Mouse (Mus musculus): ENCODE results near the gene Gucy2c.

Gene Gucy2c

GRCm38 (mm10) chr6:136728144-136728543, 53.4 kb downstream of the Gucy2c start:
- DNase-seq (ENCODE audit: low spot score) = no peak

GRCm38 (mm10) chr6:136723171-136723570, 58.4 kb downstream of the Gucy2c start:
- DNase-seq (ENCODE audit: low spot score) = no peak

DNA sequence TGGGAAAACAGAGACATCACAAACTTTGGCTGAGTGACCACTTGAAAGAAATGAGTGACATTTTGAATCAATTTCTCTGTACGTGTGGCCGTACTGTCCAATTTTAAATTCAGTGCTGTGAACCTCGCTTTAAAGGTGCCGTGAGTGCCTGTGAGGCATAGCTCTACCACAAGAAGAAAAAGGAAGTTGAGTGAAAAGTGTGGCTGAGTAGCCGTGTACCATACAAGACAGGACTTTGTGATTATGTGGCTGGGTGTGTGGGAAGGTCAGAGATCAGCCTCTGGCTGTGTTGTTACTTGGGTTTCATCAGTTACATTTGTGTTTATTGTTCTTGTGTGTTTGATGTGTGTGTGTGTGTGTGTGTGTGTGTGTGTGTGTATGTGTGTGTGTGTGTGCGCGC, 59.0 kb downstream of the Gucy2c start:
- no peak for DNase-seq (ENCODE audit: low spot score)

DNA sequence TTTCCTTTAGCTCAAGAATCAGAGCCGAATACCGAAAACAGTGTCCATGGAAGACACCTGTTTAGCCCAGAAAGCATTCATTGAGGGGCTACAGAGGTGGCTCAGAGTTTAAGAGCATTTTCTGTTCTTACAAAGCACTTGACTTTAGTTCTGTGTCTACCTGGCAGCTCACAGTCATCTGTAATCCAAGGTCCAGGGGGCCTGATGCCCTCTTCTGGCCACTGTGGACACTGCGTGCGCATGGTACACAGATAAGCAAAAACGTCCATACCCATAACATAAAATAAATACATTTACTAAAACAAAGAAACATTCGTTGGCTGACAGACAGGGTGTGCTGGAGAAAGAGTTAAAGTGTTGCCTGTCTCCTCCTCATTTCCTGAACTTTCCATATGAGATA, 59.6 kb downstream of the Gucy2c start:
- DNase-seq (ENCODE audit: low spot score) = peak; percentile 21

DNA sequence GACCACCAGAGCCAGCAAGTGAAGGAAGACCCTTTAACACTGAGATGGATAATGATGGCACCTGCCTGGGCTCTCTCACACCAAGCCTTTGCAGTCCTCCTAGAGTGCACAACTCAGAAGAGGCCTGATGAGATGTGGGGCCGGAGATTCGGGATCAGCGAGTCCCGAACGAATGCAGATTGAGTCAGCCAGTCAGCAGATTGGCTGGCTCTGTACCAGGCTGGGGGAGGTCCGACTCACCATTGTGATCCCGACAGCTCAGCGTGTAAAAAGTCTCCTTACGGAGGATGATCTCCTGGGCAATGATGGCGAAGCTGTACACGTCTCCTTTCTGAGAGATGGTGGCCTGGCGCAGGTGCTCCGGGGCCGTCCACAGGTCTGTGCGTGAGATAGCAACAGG, 61.1 kb downstream of the Gucy2c start:
- no peak for DNase-seq (ENCODE audit: low spot score)

DNA sequence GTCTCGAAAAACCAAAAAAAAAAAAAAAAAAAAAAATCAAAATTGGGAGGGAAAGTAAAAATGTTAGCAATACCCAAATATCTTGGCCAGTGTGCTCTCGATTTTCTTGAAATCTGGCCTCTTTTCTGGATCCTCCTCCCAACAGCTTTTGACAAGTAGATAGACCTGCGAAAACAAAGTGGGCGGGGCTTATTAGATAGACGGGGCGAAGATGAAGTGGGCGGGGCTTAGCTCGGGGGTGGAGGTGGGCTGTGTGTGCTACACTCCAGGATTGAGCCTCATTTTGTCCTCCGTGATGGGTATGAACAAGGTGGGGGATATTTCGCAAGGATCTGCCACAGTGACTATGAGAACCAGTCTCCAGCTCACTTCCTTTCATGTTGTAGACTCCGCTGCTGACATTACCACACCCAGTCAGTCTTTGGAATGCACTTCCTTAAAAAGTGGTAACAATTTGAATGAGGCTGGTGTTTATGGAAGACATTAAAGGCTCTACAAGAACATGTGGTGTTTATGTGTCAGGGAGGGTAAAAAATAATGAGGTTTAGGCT, 65.6 kb downstream of the Gucy2c start:
- no peak for DNase-seq (ENCODE audit: low spot score)

GRCm38 (mm10) chr6:136714097-136714496, 67.5 kb downstream of the Gucy2c start:
- no peak for DNase-seq (ENCODE audit: low spot score)

DNA sequence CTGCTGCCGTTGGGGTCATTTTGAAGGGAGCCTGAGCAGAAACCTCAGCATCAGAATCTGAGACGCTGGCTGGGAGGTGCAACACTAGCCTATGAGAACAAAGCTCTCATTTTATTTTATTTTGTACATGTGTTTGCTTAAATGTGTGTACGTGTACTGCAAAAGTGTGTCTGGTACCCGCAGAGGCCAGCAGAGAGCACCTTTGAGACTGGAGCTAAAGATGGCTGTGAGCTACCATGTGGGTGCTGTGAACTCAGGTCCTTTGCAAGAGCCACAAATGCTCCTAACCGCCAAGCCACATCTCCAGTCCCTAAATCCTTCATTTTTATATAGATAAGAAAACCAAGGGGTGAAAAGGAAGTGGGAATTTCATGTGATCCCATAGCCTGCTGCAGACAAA, 71.2 kb downstream of the Gucy2c start:
- no peak for DNase-seq (ENCODE audit: low spot score)

DNA sequence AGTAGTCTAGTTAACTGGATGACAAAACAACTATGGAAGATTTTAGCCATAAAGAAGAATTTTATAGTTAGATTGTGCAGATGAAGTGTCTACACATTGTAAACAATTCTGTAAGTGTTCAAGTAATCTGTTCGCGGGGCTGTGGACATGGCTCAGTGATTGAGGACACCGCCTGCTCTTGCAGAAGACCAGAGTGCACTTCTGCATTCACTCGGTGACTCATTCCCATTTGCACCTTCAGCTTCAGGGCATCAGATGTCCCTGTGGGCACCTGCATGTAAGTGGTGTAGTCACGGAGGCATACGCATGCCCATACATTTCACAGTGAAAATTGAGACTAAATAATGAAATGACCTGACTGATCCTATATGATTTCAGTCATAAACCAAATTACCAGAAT, 73.0 kb downstream of the Gucy2c start:
- DNase-seq (ENCODE audit: low spot score) = no peak

GRCm38 (mm10) chr6:136701878-136702277, 79.7 kb downstream of the Gucy2c start:
- DNase-seq (ENCODE audit: low spot score) = no peak

DNA sequence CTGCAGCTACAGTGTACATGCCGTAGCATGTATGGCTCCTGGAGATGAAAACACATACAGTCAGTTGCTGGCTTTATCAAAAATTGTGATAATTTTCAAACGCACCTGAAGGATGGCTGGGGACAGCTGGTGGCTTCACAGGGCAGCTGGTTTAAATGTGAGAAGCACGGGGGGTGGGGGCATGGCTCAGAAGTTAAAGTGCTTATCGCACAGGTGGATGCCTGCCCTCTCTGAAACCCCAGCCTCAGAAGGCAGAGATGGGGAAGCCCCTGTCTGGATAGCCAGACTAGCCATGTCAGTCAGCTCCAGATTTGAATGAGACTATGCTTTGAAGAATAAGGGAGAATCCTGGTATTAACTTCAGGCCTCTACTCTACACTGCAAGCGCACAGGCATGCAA, 80.4 kb downstream of the Gucy2c start:
- no peak for DNase-seq (ENCODE audit: low spot score)

DNA sequence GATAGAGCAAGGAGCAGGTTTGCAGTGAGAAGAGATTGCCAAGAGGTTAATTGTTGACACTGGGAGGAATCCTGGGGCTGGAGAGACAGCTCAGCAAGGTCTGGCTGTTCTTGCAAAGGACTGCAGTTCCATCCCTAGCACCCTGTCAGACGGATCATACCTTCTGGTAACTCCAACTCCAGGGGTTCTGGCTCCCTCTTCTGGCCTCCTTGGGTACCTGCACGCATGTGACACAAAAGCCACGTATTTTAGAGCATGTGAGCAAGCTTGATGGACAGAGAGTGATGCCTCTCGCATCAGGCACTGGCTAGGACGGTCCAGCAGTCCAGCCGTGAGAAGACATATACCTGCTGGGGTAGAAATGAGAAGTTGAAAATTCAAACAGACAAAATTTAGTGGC, 90.3 kb downstream of the Gucy2c start:
- DNase-seq (ENCODE audit: low spot score) = no peak

DNA sequence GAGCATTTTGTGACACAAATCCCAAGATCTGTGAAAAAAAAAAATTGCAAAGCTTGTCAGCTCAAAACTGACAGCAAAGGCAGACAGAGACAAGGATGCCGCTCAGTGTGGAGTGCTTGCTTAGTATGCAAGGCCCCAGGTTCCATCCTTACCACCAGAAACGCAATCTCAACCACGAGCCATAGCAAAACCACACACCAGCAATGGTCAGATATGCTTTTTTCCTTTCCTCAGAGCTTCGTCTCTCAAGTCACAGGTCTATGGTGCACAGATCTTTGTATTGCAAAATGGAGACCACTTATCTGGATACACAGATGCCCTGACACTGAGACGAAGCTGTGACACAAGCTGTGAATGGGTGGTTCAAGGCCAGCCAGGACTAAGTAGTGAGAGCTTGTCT, 91.0 kb downstream of the Gucy2c start:
- no peak for DNase-seq (ENCODE audit: low spot score)

DNA sequence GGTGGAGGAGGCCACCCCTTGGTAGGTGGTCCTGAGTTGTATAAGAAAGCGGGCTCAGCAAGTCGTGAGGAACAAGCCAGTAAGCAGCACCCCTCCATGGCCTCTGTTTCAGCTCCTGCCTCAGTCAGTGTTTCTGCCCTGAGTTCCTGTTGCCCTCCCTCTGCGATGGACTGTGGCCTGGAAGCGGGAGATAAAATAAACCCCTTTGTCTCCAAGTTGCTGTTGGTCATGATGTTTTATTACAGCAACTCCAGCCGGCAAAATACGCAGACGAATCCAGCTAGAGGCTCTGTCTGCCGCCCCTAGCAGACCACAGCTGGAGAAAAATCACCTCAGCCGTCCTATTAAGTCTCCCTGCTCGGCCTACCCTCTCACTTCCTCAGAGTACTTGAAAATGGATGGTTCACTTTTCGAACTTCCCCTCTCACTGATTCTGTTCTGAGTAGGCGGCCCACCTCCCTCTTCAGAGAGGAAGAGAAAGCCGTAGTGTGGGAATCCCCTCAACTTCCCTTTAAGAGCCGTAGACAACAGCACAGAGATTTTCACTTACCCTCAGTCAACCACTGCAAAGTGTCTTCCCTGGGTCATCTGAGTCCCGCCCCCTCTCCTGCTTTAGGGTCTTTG, 91.7 kb downstream of the Gucy2c start:
- DNase-seq (ENCODE audit: low spot score) = no peak

DNA sequence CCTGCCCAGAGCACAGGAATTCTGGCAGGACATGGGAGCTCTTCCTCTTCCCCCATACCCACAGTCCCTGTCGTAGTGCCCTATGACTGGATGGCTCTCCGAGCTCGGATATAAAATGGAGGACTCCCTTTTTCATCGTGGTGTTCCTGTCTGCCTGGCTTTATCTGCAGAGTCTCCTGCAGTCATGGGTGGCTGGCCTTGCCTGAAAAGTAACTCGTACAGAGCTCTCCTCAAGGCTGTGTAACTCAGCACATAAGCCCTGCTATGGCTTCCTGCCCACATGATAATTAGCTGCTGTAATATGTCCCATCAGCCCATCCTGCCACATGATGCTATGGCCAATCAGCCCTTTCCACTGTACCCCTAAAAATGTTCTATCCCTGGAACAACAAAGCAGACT, 96.1 kb downstream of the Gucy2c start:
- DNase-seq (ENCODE audit: low spot score) = no peak

DNA sequence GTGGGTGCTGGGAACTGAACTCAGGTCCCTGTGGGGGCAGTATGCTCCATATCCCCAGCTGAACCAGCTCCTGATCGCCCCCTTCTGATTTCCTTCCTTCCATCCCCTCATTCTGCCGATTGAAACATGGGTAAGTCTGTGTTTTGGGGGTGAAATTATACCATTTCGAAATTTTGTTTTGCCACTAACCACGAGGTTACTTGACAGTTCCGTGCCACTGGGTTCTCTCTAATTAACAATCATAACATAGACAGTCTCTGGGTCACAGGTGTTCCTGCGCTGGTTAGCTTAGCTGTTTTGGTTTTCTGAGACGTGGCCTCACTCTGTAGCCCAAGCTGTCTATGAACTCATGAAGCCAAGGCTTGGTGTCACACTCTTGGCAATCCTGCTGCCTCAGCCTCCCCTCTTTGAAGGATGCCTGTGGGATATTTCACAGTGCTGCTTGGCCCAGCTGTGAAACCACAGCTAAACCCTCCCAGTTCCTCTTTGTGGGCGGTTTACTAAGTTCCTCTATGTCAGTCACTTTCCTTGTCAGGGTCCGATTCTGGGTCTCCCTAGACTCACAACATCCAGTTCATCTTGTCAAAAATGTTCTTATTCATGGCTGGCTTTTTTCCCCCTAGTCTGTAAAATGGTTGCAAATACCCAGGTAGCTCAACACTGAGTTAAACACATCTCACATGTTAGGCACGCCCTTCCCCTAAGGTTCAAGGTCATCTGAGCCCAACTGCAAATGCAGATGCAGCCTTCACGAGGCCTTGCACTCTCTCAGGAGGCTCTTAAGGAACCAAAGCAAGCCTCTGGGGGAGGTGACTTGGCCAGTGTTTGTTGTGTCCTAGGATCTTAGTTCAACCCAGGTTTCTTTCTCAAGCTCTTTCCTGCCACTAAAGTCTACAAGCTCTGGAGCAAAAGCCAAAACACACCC, 97.9 kb downstream of the Gucy2c start:
- DNase-seq (ENCODE audit: low spot score) = no peak

DNA sequence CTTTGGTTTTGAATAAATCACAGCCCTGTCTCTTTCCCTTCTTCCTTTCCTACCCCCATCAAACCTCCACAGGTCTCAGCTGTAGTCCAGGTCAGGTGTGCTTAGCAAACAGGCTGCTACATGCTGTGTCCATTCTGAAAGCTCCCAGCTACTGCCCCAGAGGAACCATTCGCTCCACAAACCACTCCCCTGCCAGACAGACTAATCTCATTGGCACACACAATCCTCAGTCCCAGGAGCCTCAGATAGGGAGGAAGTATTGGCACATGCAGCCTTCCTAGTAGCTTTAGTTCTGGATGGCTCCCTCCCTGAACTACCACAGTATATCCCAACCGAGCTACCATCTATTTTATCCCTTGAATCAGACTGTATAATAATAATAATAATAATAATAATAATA, 102.2 kb downstream of the Gucy2c start:
- DNase-seq (ENCODE audit: low spot score) = no peak

DNA sequence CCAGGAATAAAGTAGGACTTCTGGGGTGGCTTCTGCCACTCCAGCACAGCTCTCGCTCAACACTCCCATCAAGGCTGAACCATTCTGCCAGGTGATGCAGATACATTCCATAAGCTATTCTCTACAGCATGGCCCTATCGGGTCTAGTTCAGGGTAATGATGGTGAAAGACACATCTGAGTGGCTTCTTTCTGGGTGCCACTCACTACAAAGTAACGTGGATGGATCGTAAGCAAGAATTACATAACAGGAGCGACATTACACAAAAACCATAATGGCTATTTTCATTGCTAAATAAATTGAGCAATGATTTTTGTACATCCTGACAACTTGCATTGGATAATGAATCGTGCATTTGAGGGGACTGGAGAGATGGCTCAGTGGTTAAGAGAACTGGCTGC, 106.6 kb downstream of the Gucy2c start:
- DNase-seq (ENCODE audit: low spot score) = no peak

- DNase-seq (ENCODE audit: low spot score) = no peak
Measured at GRCm38 (mm10) chr6:136672467-136672866, 109.1 kb downstream of the Gucy2c start.

DNA sequence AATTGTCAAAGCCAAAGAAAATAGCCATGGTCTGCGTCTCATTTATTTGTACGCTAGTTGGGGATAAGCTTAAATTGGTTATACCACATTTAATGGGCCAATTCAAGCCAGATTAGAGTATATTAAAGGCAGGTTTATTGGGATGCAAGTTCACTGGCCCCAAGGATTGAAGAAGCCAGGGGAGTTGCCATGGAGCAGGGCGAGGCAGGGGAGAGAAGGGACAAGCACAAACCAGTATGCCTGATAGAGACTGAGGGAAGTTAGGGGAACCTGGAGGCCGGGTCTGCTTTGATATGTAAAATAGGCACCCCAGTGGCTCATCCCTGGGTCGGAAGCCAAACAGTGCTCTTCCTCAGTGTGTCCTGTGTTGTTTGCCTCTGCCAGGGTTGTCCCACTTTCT, 112.3 kb downstream of the Gucy2c start:
- no peak for DNase-seq (ENCODE audit: low spot score)

DNA sequence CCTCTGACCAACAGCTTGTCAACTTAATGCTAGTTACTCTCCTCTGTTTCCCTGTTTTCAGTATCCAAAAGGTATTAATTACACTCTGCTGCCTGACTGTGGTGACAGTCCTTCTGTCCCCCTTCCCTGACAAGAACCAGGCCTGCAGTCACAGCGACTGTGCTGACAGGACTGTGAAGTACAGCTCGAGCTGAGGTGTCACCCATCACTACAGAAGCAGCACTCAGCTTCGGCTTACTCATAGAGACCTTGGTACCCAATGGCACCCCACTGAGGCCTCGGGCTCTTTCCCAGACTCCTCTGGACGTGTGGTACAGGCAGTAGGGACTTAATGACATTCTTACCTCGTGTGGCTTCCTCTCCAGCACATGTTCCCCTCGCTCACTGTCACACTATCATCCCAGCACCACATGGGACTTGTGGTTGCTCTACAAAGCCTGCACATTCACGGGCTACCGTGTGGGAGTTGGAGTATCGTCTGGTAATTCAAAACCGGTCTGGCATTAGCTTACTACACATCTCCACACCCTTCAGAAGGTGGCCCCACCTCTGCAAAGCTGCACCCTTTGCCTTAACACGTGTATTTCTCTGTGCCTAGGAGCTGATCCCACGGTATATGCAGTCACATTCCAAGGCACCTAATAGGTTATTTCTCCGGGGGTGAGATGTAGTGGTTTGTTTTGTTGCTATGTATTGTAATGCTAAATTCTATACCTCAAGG, 113.1 kb downstream of the Gucy2c start:
- DNase-seq (ENCODE audit: low spot score) = no peak

DNA sequence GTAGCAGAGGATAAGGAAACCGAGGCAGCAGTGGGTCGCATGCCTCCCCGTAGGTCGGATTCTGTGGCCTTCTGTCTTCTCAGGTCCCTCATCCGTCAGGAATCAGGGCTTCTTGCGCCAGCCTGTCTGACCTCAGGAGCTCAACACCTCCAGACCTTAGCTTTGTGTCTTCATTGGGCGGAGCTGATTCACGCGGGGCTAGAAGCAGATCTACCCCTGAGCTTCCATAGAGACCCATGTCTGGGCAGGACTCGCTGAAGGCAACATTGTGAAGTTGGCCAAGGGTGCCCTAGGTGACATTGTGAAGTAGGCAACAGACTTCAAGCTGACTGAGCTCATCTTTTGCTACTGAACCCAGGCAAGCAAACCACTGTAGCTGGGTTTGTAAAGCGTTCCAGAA, 119.5 kb downstream of the Gucy2c start:
- no peak for DNase-seq (ENCODE audit: low spot score)

DNA sequence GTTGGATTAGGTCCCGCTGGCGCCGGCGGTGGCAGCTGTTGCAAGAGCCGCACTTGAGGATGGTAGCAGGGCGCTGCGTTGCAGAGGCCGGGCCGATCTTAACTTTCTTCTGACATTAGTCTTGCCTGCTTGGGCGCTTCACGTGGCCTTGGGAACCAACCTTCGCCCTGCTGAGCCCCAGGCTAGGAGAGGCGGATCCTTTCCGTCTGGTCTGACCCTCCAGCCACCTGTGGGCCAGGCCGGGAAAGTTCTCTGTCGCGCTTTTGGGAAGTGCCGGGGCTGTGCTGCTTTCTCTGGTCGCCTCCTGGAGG, 119.9 kb downstream of the Gucy2c start, which contains the start of gene Plbd1:
TSS of gene Plbd1 (minus strand) at position 223 of the 311 bp plus-strand sequence.
- DNase-seq (ENCODE audit: low spot score) = peak; percentile 23
